Mouse (Mus musculus): ENCODE measurements around the gene 2810006K23Rik. TPM values are rescaled to one million over a fixed set of nuclear protein-coding genes. Genes with fewer than 3 reads are reported as not detected.
"Not testable (repeated sequence)": the region's sequence is repeated elsewhere in the genome, so short reads cannot be mapped to it uniquely, and the experiment has no call there.

2810006K23Rik gene
- polyA plus RNA-seq, 1 experiment from 2014 or later, result 6.4 TPM

GRCm38 (mm10) chr5:124310091-124310490, 17.8 kb upstream of the 2810006K23Rik start:
- Histone ChIP-seq H3K27me3 (no peaks in the 10 kb centered on the region), H3K9me3 (replicated peaks) (0 out of 2 replicates have a peak, but pooled peaks cover 4% of the 10 kb centered on the region), H3K36me3 (replicated peaks) (peaks cover 72% of the 10 kb centered on the region), H3K4me3 (replicated peaks) (no peak overlapping the region), H3K4me1 (replicated peaks) (no peaks in the 10 kb centered on the region), H3K27ac (replicated peaks) (no peak overlapping the region), H3K4me2 (no peak overlapping the region), H3K9ac (no peak overlapping the region)
- ATAC-seq (ENCODE audit: insufficient read depth), result no peak
- 80% methylated on average over 11 of the region's 11 CpGs for WGBS (ENCODE audit: insufficient replicate concordance)

- no peak overlapping the region for H3K27ac ChIP-seq (replicated peaks)
- H3K27me3 ChIP-seq, result no peaks in the 10 kb centered on the region
- H3K4me1 ChIP-seq (replicated peaks), result peaks cover 14% of the 10 kb centered on the region
- no peak overlapping the region for H3K4me2 ChIP-seq
- no peak overlapping the region for H3K4me3 ChIP-seq (replicated peaks)
- WGBS (ENCODE audit: insufficient replicate concordance), result 86% methylated on average over 9 of the region's 9 CpGs
- no peak for ATAC-seq (ENCODE audit: insufficient read depth)
- peaks cover 58% of the 10 kb centered on the region for H3K36me3 ChIP-seq (replicated peaks)
- H3K9ac ChIP-seq, result no peak overlapping the region
- H3K9me3 ChIP-seq (replicated peaks), result 0 out of 2 replicates have a peak, but pooled peaks cover 4% of the 10 kb centered on the region
Measured at GRCm38 (mm10) chr5:124315498-124315897, 12.4 kb upstream of the 2810006K23Rik start.

GRCm38 (mm10) chr5:124315941-124316340, 11.9 kb upstream of the 2810006K23Rik start:
- Histone ChIP-seq H3K9ac (no peak overlapping the region), H3K36me3 (replicated peaks) (peaks cover 62% of the 10 kb centered on the region), H3K4me3 (replicated peaks) (no peak overlapping the region), H3K27me3 (no peaks in the 10 kb centered on the region), H3K27ac (replicated peaks) (no peak overlapping the region), H3K4me2 (no peak overlapping the region), H3K4me1 (replicated peaks) (peaks cover 14% of the 10 kb centered on the region), H3K9me3 (replicated peaks) (0 out of 2 replicates have a peak, but pooled peaks cover 4% of the 10 kb centered on the region)
- no peak for ATAC-seq (ENCODE audit: insufficient read depth)
- 89% methylated on average over 11 of the region's 11 CpGs for WGBS (ENCODE audit: insufficient replicate concordance)

- no peaks in the 10 kb centered on the region for H3K27me3 ChIP-seq
- H3K9ac ChIP-seq, result no peak overlapping the region
- no peak overlapping the region for H3K4me3 ChIP-seq (replicated peaks)
- peaks cover 14% of the 10 kb centered on the region for H3K4me1 ChIP-seq (replicated peaks)
- no peak overlapping the region for H3K4me2 ChIP-seq
- peaks cover 58% of the 10 kb centered on the region for H3K36me3 ChIP-seq (replicated peaks)
- WGBS (ENCODE audit: insufficient replicate concordance), result 39% methylated on average over 7 of the region's 7 CpGs
- ATAC-seq (ENCODE audit: insufficient read depth), result peak; percentile 67; the same call in 1 of the 2 replicates
- H3K9me3 ChIP-seq (replicated peaks), result no peaks in the 10 kb centered on the region
- H3K27ac ChIP-seq (replicated peaks), result no peak overlapping the region
Measured at GRCm38 (mm10) chr5:124317648-124318047, 10.2 kb upstream of the 2810006K23Rik start.

GRCm38 (mm10) chr5:124326829-124327228, 1.1 kb upstream of the 2810006K23Rik start:
- WGBS (ENCODE audit: insufficient replicate concordance), result 1% methylated on average over 8 of the region's 8 CpGs
- peak overlapping the region; percentile 89 for H3K4me2 ChIP-seq
- no peaks in the 10 kb centered on the region for H3K9me3 ChIP-seq (replicated peaks)
- H3K9ac ChIP-seq, result peak overlapping the region; percentile 73
- peaks cover 23% of the 10 kb centered on the region for H3K4me1 ChIP-seq (replicated peaks)
- peaks cover 21% of the 10 kb centered on the region for H3K36me3 ChIP-seq (replicated peaks)
- no peak for ATAC-seq (ENCODE audit: insufficient read depth)
- H3K27ac ChIP-seq (replicated peaks), result peak overlapping the region; percentile 93
- peak overlapping the region; percentile 80 for H3K4me3 ChIP-seq (replicated peaks)
- H3K27me3 ChIP-seq, result no peaks in the 10 kb centered on the region

- Histone ChIP-seq H3K4me3 (replicated peaks) (no peak overlapping the region), H3K27me3 (no peaks in the 10 kb centered on the region), H3K4me1 (replicated peaks) (peaks cover 23% of the 10 kb centered on the region), H3K4me2 (no peak overlapping the region), H3K36me3 (replicated peaks) (peaks cover under 1% of the 10 kb centered on the region; the same call in 1 of the 2 replicates), H3K9ac (no peak overlapping the region), H3K9me3 (replicated peaks) (no peaks in the 10 kb centered on the region), H3K27ac (replicated peaks) (no peak overlapping the region)
- no peak for ATAC-seq (ENCODE audit: insufficient read depth)
- 73% methylated on average over 6 of the region's 6 CpGs for WGBS (ENCODE audit: insufficient replicate concordance)
Measured at GRCm38 (mm10) chr5:124330086-124330485, 2.2 kb downstream of the 2810006K23Rik start.

GRCm38 (mm10) chr5:124334392-124334791, 6.5 kb downstream of the 2810006K23Rik start:
- Histone ChIP-seq H3K4me3 (replicated peaks) (no peak overlapping the region), H3K9me3 (replicated peaks) (no peaks in the 10 kb centered on the region), H3K36me3 (replicated peaks) (no peaks in the 10 kb centered on the region), H3K4me2 (no peak overlapping the region), H3K27ac (replicated peaks) (no peak overlapping the region), H3K9ac (no peak overlapping the region), H3K27me3 (no peaks in the 10 kb centered on the region), H3K4me1 (replicated peaks) (no peaks in the 10 kb centered on the region; the same call in 1 of the 2 replicates)
- ATAC-seq (ENCODE audit: insufficient read depth), result no peak
- 59% methylated on average over 6 of the region's 6 CpGs for WGBS (ENCODE audit: insufficient replicate concordance)

GRCm38 (mm10) chr5:124337103-124337502, 9.2 kb downstream of the 2810006K23Rik start:
- Histone ChIP-seq H3K9ac (no peak overlapping the region), H3K4me3 (replicated peaks) (no peak overlapping the region), H3K27me3 (no peaks in the 10 kb centered on the region), H3K4me1 (replicated peaks) (no peaks in the 10 kb centered on the region), H3K4me2 (no peak overlapping the region), H3K27ac (replicated peaks) (no peak overlapping the region), H3K9me3 (replicated peaks) (no peaks in the 10 kb centered on the region), H3K36me3 (replicated peaks) (peaks cover 7% of the 10 kb centered on the region)
- no peak for ATAC-seq (ENCODE audit: insufficient read depth)
- WGBS (ENCODE audit: insufficient replicate concordance), result 79% methylated on average over 9 of the region's 9 CpGs

- no peaks in the 10 kb centered on the region for H3K27me3 ChIP-seq
- no peak overlapping the region for H3K4me3 ChIP-seq (replicated peaks)
- ATAC-seq (ENCODE audit: insufficient read depth), result no peak
- peaks cover 7% of the 10 kb centered on the region for H3K36me3 ChIP-seq (replicated peaks)
- H3K27ac ChIP-seq (replicated peaks), result no peak overlapping the region
- no peaks in the 10 kb centered on the region for H3K4me1 ChIP-seq (replicated peaks)
- no peak overlapping the region for H3K4me2 ChIP-seq
- no peaks in the 10 kb centered on the region for H3K9me3 ChIP-seq (replicated peaks)
- 69% methylated on average over 9 of the region's 9 CpGs for WGBS (ENCODE audit: insufficient replicate concordance)
- H3K9ac ChIP-seq, result no peak overlapping the region
Measured at GRCm38 (mm10) chr5:124337909-124338308, 10.0 kb downstream of the 2810006K23Rik start.

GRCm38 (mm10) chr5:124338791-124339190, 10.9 kb downstream of the 2810006K23Rik start:
- H3K9ac ChIP-seq, result no peak overlapping the region
- H3K27me3 ChIP-seq, result no peaks in the 10 kb centered on the region
- 75% methylated on average over 8 of the region's 8 CpGs for WGBS (ENCODE audit: insufficient replicate concordance)
- no peak overlapping the region for H3K4me2 ChIP-seq
- no peak overlapping the region for H3K27ac ChIP-seq (replicated peaks)
- peaks cover 7% of the 10 kb centered on the region for H3K36me3 ChIP-seq (replicated peaks)
- no peaks in the 10 kb centered on the region for H3K9me3 ChIP-seq (replicated peaks)
- H3K4me3 ChIP-seq (replicated peaks), result no peak overlapping the region
- no peak for ATAC-seq (ENCODE audit: insufficient read depth)
- H3K4me1 ChIP-seq (replicated peaks), result no peaks in the 10 kb centered on the region

GRCm38 (mm10) chr5:124341753-124342339, 14.0 kb downstream of the 2810006K23Rik start:
- WGBS (ENCODE audit: insufficient replicate concordance), result 63% methylated on average over 6 of the region's 6 CpGs
- not testable (repeated sequence) for ATAC-seq (ENCODE audit: insufficient read depth); H3K27me3 ChIP-seq; H3K27ac ChIP-seq (replicated peaks); H3K4me3 ChIP-seq (replicated peaks); H3K4me1 ChIP-seq (replicated peaks); H3K9me3 ChIP-seq (replicated peaks); H3K9ac ChIP-seq; H3K4me2 ChIP-seq
- H3K36me3 ChIP-seq (replicated peaks), result peaks cover 26% of the 10 kb centered on the region

- Histone ChIP-seq H3K4me3 (replicated peaks) (no peak overlapping the region), H3K9me3 (replicated peaks) (no peaks in the 10 kb centered on the region), H3K9ac (no peak overlapping the region), H3K27me3 (no peaks in the 10 kb centered on the region), H3K4me1 (replicated peaks) (no peaks in the 10 kb centered on the region), H3K4me2 (no peak overlapping the region), H3K36me3 (replicated peaks) (peaks cover 32% of the 10 kb centered on the region), H3K27ac (replicated peaks) (no peak overlapping the region)
- ATAC-seq (ENCODE audit: insufficient read depth), result no peak
- WGBS (ENCODE audit: insufficient replicate concordance), result 75% methylated on average over 8 of the region's 8 CpGs
Measured at GRCm38 (mm10) chr5:124342897-124343296, 15.0 kb downstream of the 2810006K23Rik start.
